Mouse (Mus musculus) midbrain, embryonic 12.5 days (tissue): ENCODE results near the gene C1s2. TPM values are rescaled to one million over a fixed set of nuclear protein-coding genes. Genes with fewer than 3 reads are reported as not detected.
"Not testable (repeated sequence)": the region's sequence is repeated elsewhere in the genome, so short reads cannot be mapped to it uniquely, and the experiment has no call there.

Experiments used
- ATAC-seq: fragments of 200-750 bp; cut with Nextera tagmentation; 2 replicates; pipeline ENCODE4 v1.8.0; 2017; ENCODE audit warnings: low read depth, moderate TSS enrichment, moderate library complexity; ENCODE audit not compliant: low FRiP score
- H3K27ac ChIP-seq: fragments of 300-500 bp; sonication (generic); replicated peaks from 2 replicates; pipeline ENCODE4 v1.5.1; 2016; ENCODE audit warnings: mild to moderate bottlenecking
- H3K27me3 ChIP-seq: fragments of 300-500 bp; sonication (generic); 2 replicates; pipeline ENCODE4 v1.6.1; 2016; ENCODE audit warnings: mild to moderate bottlenecking
- H3K36me3 ChIP-seq: fragments of 300-500 bp; sonication (generic); 2 replicates; pipeline ENCODE4 v1.6.1; 2016
- H3K4me1 ChIP-seq: fragments of 300-500 bp; sonication (generic); 2 replicates; pipeline ENCODE4 v1.6.1; 2016
- H3K4me2 ChIP-seq: fragments of 300-500 bp; sonication (generic); replicated peaks from 2 replicates; pipeline ENCODE4 v1.6.1; 2016; ENCODE audit warnings: mild to moderate bottlenecking, moderate library complexity
- H3K4me3 ChIP-seq: fragments of 300-500 bp; sonication (generic); 2 replicates; pipeline ENCODE4 v1.5.1; 2016; ENCODE audit warnings: mild to moderate bottlenecking
- H3K9ac ChIP-seq: fragments of 300-500 bp; sonication (generic); replicated peaks from 2 replicates; pipeline ENCODE4 v1.6.1; 2016; ENCODE audit warnings: mild to moderate bottlenecking, moderate library complexity
- H3K9me3 ChIP-seq: fragments of 300-500 bp; sonication (generic); 2 replicates; pipeline ENCODE4 v1.6.1; 2016; ENCODE audit warnings: mild to moderate bottlenecking
- WGBS: fragments of 180-500 bp; shearing (Covaris S2); methylation state at CpG from one replicate; pipeline ENCODE4 v1.1.7; 2016; 5-methylcytosine and 5-hydroxymethylcytosine counted together
- polyA plus RNA-seq: library from polyadenylated mRNA; unstranded; fragments of >200 nt; fragmentation: Nextera tagmentation; extraction: Ambion mirVana; gene quantifications from 2 replicates; pipeline ENCODE4 v1.2.1, GENCODE M21; 2016

The C1s2 gene
- polyA plus RNA-seq = 0.21 TPM in 1 of 2 replicates, not detected in the other

DNA sequence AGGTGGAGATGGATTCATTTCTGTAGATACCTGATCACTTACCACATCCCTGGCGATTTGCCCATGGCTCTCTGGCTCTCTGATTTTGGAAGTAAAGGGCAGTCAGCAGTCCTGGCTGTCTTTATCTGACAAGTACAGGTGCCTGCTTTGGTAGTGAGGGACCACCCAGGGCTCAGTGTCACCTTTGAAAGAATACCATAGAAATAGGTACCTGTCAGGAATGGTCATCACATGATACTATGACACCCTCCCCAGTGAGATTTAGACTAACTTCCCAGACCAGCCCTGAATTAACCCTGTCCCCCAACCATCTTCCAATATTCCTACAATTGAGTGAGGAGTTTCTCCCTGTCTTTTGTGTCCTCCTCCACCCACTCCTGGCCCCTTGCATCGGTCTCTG, at the start of gene C1s2:
Gene C1s2 (minus strand): TSS at position 101 of the 400 bp plus-strand sequence.
- not testable (repeated sequence) for H3K4me2 ChIP-seq, H3K36me3 ChIP-seq, H3K9ac ChIP-seq, H3K9me3 ChIP-seq, H3K4me3 ChIP-seq, ATAC-seq, H3K4me1 ChIP-seq, H3K27ac ChIP-seq, H3K27me3 ChIP-seq
- WGBS = 74% methylated on average over 2 of the region's 2 CpGs

DNA sequence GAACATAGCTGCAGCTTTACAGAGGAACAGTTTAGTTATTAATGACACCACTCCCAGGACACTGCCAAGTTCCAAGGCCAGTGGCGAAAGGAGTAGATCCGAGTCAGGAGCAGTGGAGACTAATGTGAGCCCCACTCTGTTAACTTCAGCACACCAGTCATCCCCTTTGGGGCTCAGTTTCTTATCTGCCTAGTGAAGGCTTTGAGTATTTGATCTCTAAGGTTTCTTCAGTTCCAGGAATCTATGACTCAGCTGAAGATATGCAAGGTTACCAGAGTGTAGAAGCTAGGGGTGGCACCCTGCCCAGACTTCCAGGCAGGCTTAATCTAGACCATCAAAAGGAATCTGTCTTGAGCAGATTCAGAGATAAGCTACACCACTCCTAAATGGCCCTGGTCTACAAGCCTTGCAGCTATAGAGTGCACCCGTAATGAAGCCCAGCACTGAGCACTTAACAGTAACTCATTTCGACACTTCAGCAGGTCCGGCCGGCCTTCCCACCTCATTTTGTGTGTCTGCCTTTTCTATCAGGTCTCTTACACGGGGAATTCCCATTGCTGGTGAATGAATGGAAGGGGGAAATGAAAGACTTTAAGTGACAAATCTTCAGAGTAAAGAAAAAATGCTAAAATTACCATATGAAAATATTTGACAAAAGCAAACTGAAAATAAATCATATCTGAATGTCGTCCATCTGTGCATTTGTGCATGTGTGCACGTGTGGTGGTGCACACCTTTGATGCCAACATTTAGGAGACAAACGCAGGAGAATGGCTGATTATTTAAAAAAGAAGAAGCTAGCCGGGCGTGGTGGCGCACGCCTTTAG, 47.9 kb upstream of the C1s2 start:
- WGBS = 92% methylated on average over 14 of the region's 14 CpGs
- no peak overlapping the region for H3K27ac ChIP-seq
- no peak overlapping the region for H3K4me2 ChIP-seq
- H3K9ac ChIP-seq = no peak overlapping the region
- H3K36me3 ChIP-seq = no peaks in the 10 kb centered on the region
- no peaks in the 10 kb centered on the region for H3K4me1 ChIP-seq
- ATAC-seq = no peak
- no peaks in the 10 kb centered on the region for H3K27me3 ChIP-seq
- H3K4me3 ChIP-seq = no peak overlapping the region
- no peaks in the 10 kb centered on the region for H3K9me3 ChIP-seq

DNA sequence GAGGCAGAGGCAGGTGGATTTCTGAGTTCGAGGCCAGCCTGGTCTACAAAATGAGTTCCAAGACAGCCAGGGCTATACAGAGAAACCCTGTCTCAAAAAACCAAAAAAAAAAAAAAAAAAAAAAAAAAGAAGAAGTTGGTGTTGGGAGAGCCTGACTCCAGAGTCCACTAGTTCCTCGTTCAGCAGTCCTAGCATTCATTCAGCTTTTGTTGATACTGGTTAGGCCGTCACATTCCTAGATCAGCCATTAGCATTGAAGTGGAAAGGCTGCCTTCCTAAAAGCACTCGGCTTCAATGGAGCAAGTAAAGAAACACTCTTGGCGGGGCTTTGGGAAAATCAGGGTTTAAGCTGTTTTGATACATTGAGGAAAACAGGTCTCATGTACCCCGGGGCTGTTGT, 46.4 kb upstream of the C1s2 start:
- not testable (repeated sequence) for ATAC-seq, H3K9me3 ChIP-seq, H3K4me2 ChIP-seq, H3K27ac ChIP-seq, H3K4me1 ChIP-seq, H3K9ac ChIP-seq, H3K4me3 ChIP-seq, H3K27me3 ChIP-seq, H3K36me3 ChIP-seq
- 62% methylated on average over 6 of the region's 6 CpGs for WGBS

DNA sequence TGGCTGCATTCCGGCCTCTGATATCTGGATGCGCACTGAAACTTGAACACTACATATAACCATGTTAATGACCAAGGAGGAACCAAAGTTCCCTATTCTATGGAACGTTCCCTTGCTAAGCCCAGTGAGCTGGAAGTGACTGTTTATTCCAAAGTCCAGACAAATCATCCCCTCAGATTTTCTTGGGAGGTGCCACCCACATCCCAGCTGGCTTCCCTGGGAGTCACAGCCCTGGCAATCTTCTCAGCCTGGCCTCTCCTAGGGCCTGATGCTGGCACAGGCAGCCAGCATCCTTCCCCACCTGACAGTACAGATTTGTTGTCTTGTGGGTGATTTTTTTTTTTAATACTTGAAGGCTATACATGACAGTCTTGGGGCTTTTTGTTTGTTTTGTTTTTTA, 43.6 kb upstream of the C1s2 start:
- 86% methylated on average over 3 of the region's 3 CpGs for WGBS
- no peaks in the 10 kb centered on the region for H3K9me3 ChIP-seq
- no peak overlapping the region for H3K9ac ChIP-seq
- H3K4me2 ChIP-seq = no peak overlapping the region
- H3K27me3 ChIP-seq = no peaks in the 10 kb centered on the region
- H3K27ac ChIP-seq = no peak overlapping the region
- no peak overlapping the region for H3K4me3 ChIP-seq
- H3K36me3 ChIP-seq = no peaks in the 10 kb centered on the region
- ATAC-seq = no peak
- H3K4me1 ChIP-seq = no peaks in the 10 kb centered on the region

DNA sequence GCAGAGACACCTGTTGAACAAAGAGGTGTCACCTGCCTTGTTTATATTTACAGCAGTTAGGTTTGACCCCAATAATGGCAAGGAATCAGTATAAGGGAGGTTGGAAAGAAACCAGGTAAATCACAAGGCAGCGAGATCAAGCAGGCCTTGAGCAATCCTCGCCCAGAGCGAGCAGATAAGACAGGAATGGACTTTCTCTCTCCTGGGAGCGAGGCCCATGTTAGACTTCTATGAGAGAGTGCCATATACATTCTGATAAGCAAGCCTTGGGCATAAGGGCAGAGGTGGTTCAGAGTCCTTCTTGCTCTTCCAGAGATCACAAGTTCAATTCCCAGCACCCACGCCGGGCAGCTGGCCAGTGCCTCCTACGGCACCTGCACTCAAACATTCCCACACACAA, 42.9 kb upstream of the C1s2 start:
- no peak overlapping the region for H3K27ac ChIP-seq
- H3K36me3 ChIP-seq = no peaks in the 10 kb centered on the region
- WGBS = 93% methylated on average over 7 of the region's 7 CpGs
- no peaks in the 10 kb centered on the region for H3K27me3 ChIP-seq
- H3K4me2 ChIP-seq = no peak overlapping the region
- no peak overlapping the region for H3K9ac ChIP-seq
- no peak for ATAC-seq
- no peaks in the 10 kb centered on the region for H3K9me3 ChIP-seq
- H3K4me3 ChIP-seq = no peak overlapping the region
- no peaks in the 10 kb centered on the region for H3K4me1 ChIP-seq

DNA sequence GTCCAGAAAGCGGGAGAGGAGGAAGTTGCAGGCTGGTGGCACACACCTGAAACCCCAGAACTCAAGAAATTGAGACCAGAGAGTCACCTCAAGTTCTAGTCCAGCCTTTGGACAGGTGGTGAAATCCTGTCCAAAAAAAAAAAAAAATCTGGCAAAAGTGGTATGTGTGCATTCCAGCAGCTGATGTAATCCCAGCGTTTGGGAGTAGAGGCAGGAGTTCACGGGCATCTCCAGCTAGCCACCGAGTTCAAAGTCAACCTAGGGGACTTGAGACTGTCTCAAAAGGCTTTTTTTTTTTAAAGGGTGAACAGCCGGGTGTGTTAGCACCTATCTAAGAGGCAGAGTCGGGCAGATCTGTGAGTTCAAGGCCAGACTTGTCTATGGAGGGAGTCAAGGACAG, 40.3 kb upstream of the C1s2 start:
- Histone ChIP-seq H3K9me3 (no peaks in the 10 kb centered on the region), H3K27me3 (no peaks in the 10 kb centered on the region), H3K27ac (no peak overlapping the region), H3K4me3 (no peak overlapping the region), H3K4me2 (no peak overlapping the region), H3K36me3 (no peaks in the 10 kb centered on the region), H3K9ac (no peak overlapping the region), H3K4me1 (no peaks in the 10 kb centered on the region; the same call in 1 of the 2 replicates)
- ATAC-seq = no peak
- WGBS = 86% methylated on average over 6 of the region's 6 CpGs

DNA sequence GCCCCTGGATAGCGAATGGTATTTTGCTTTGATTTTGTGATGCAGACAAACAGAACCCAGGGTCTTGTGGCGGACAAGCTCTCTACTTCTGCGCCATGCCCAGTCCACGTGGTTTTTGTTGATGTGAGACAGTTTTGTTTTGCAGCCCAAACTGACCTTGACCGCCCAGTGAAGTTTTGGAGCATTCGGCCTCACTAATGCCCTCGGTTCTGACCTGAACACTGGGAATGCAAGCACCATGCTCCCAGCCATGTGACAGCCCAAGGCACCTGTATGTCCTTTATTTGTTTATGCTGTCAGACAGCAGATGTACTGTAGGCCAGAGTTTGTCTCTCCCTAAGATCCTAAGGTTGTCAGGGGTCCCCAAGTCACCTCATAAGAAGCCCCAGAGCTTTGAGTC, 38.7 kb upstream of the C1s2 start:
- no peak overlapping the region for H3K4me2 ChIP-seq
- ATAC-seq = no peak
- WGBS = 96% methylated on average over 7 of the region's 7 CpGs
- H3K9ac ChIP-seq = no peak overlapping the region
- no peaks in the 10 kb centered on the region for H3K27me3 ChIP-seq
- no peak overlapping the region for H3K4me3 ChIP-seq
- no peaks in the 10 kb centered on the region for H3K9me3 ChIP-seq
- no peaks in the 10 kb centered on the region; the same call in 1 of the 2 replicates for H3K4me1 ChIP-seq
- no peaks in the 10 kb centered on the region for H3K36me3 ChIP-seq
- H3K27ac ChIP-seq = no peak overlapping the region

DNA sequence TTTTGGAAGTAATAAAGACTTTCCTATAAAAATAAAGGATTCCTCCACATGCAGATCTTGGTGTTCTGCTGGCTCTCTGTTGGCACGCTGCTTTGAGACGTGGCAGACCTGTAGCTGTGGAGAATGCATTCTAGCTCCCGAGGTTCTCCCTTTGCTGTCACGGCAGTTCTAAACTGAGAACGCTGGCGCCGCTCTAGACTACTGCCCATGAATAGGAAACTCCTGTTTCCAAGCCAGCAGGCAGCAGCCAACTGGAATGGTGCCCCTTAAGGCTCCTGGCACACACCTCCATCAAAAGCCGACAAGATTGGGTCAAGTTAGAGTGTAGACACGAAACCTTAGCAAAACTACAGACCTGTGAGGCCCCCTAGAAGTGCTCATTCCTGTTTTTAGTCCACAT, 37.7 kb upstream of the C1s2 start:
- no peak for ATAC-seq
- H3K27ac ChIP-seq = no peak overlapping the region
- no peak overlapping the region for H3K9ac ChIP-seq
- no peaks in the 10 kb centered on the region; the same call in 1 of the 2 replicates for H3K4me1 ChIP-seq
- no peaks in the 10 kb centered on the region for H3K9me3 ChIP-seq
- H3K36me3 ChIP-seq = no peaks in the 10 kb centered on the region
- no peak overlapping the region for H3K4me3 ChIP-seq
- WGBS = 91% methylated on average over 9 of the region's 9 CpGs
- no peaks in the 10 kb centered on the region for H3K27me3 ChIP-seq
- H3K4me2 ChIP-seq = no peak overlapping the region

DNA sequence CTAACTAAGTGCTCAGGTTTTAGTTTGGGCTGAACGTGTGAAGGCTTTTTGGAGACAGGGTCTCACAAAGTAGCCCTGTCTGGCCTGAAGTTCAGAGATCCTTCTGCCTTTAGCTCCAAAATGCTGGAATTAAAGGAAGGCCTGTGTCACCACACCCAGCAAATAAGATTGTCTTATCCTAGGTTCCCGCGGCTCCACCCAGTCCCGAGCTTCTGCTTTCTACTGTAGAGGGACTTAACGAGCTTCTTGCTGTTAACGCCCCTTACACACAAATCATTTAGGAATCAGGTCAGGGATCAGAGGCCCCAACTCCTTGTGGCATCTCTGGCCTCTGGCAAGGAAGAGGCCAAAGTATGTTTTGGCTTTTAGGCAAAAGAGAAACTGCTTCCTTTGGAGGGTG, 36.2 kb upstream of the C1s2 start:
- Histone ChIP-seq H3K4me2 (no peak overlapping the region), H3K27me3 (no peaks in the 10 kb centered on the region), H3K27ac (no peak overlapping the region), H3K4me3 (no peak overlapping the region), H3K4me1 (no peaks in the 10 kb centered on the region; the same call in 1 of the 2 replicates), H3K9me3 (no peaks in the 10 kb centered on the region), H3K9ac (no peak overlapping the region), H3K36me3 (no peaks in the 10 kb centered on the region)
- WGBS = 76% methylated on average over 6 of the region's 6 CpGs
- no peak for ATAC-seq

DNA sequence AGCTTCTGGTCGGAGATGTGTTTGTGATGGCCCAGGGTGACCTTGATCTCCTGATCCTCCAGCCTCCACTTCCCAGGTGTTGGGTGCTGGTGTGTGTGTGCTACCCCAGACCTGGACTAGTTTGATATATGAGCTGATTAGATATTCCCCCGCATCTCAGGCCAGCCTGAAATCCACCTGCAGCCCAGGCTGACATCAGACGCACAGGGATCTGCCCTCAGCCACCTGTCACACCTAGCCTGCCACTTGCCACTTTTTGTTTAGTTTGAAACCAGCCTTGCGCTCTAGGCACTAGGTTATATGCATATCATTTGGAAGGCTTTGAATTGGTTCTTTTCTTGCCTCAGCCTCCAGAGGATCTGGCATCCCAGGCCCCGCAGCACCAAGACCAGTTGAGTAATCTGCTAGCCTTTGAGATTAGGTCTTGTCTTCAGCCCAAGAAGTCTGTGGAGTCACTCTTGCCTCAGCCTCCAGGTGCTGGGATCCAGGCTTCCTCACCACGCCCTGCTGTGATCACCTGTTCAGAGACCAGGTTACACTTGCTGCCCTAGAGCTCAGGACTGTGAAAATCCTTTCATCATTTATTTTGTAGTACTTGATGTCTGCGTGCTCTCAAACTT, 34.5 kb upstream of the C1s2 start:
- Histone ChIP-seq H3K27me3 (no peaks in the 10 kb centered on the region), H3K36me3 (no peaks in the 10 kb centered on the region), H3K4me3 (no peak overlapping the region), H3K4me1 (no peaks in the 10 kb centered on the region; the same call in 1 of the 2 replicates), H3K9ac (no peak overlapping the region), H3K9me3 (no peaks in the 10 kb centered on the region), H3K4me2 (no peak overlapping the region), H3K27ac (no peak overlapping the region)
- WGBS = 91% methylated on average over 7 of the region's 7 CpGs
- ATAC-seq = no peak

DNA sequence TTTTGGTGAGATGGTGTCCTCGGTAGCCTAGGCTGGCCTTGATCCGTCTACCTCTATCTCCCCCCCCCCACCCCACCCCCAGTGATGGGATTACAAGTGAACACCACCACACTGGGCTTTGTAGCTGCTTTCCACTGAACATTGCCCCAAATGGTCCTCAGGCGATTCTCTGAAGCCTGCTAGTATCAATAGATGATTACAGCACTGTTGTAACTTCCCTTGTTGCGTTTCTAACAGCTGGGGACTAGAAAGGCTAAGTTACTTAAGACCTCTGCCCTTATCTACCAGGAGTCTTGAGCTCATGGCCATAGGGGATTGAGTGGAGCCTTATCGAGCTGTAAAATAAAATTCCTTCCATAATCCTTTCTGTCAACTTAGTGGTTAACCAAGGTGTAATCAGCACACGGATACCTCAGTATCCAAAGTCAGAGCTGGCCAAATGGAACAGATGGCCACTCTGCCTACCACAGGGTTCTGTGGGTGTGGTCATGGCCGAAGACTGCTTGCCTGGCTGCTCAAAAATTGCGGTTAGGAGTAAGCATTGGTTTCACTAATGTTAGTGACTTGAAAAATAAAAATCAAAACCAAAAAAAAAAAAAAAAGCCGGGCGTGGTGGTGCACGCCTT, 33.5 kb upstream of the C1s2 start:
- Histone ChIP-seq H3K36me3 (no peaks in the 10 kb centered on the region), H3K4me1 (no peaks in the 10 kb centered on the region; the same call in 1 of the 2 replicates), H3K27me3 (no peaks in the 10 kb centered on the region), H3K27ac (no peak overlapping the region), H3K9me3 (no peaks in the 10 kb centered on the region), H3K9ac (no peak overlapping the region), H3K4me2 (no peak overlapping the region), H3K4me3 (no peak overlapping the region)
- ATAC-seq = no peak
- WGBS = 88% methylated on average over 11 of the region's 11 CpGs

DNA sequence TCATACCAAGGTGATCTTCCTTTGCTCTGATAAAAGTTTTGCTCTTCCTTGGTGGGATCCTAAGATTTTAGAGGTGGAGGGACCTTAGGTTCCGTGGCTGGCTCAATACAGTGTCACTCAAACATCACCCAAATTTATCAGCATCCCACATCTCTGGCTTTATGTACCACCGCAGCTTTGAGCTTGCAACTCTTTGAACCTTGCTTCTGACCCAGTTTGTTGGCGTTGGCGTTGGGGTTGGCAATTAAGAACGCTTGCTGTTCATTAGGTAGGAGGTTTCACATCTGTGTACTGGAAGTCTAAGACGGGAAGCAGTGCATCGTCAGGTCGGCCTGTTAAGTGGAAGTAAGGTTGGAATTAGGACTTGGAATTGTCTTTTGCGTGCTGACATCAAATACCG, 29.1 kb upstream of the C1s2 start:
- H3K4me3 ChIP-seq = no peak overlapping the region
- 96% methylated on average over 10 of the region's 10 CpGs for WGBS
- H3K36me3 ChIP-seq = no peaks in the 10 kb centered on the region
- peaks cover 5% of the 10 kb centered on the region for H3K4me1 ChIP-seq
- H3K27me3 ChIP-seq = no peaks in the 10 kb centered on the region
- no peaks in the 10 kb centered on the region for H3K9me3 ChIP-seq
- H3K4me2 ChIP-seq = no peak overlapping the region
- no peak for ATAC-seq
- H3K27ac ChIP-seq = no peak overlapping the region
- H3K9ac ChIP-seq = no peak overlapping the region
